22 mouse cellular contexts compared by ENCODE assay signal in the genomic region with DNA sequence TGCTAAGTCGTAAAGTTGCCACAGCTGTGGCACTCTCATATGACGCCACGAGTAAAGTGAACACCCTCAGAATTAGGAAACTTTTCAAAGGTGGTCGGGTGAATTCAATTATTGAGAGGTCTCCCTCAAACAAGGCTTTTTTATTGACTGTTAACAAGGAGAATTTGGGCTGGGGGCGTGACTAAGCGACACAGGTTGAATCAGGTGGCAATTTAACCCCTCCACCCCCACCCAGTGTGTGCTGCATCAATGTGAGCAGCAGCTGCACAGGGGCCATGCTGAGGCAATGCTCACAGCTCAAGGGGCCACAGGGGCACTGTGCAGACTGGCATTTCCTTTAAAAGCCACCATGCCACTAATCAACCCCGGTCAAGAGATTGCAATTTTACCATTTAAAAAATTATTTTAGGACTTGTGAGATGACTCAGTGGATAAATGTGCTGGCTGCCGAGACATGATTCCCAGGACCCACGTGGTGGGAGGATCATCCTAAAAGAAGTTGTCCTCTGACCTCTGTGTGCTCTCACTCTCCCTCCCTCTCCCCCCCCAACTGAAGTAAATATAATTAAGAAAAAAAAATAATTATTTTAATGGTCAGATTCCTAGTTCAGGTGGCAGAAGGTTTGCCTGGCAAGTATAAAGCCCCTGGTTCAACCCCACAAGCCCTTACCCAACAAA.
DNase-seq lines count a peak whose midpoint lies in the region; ATAC-seq and TF ChIP-seq lines count a peak whose summit lies in the region.
"Had no signal": no experiment of that assay in that cellular context is flagged by ENCODE, and none has a peak within 500 bp of the region (broad histone marks: within the 10 kb centered on the region; RNA-seq: fewer than 3 reads in every experiment).

No protein-coding gene starts in this region.

- H3K79me2 ChIP-seq in C2C12 (ENCODE audit: control insufficient read depth, insufficient read depth): no peaks in the 10 kb centered on the region

- no peak overlapping the region for H3K27ac ChIP-seq in kidney, postnatal 0 days
- peak overlapping the region; percentile 92 for H3K27ac ChIP-seq in ES-Bruce4 (ENCODE audit: insufficient read depth, low read length)
- H3K27ac ChIP-seq in limb, embryonic 11.5 days (replicated peaks; ENCODE audit: low read depth, low read length): no peak overlapping the region
- H3K27ac ChIP-seq: forebrain, embryonic 12.5 days had no signal

- no peak overlapping the region for H3K9ac ChIP-seq in kidney, postnatal 0 days (ENCODE audit: low read depth, low read length)
- no peak overlapping the region for H3K9ac ChIP-seq in ES-Bruce4 (ENCODE audit: low read depth, poor library complexity, severe bottlenecking)
- no peak overlapping the region for H3K9ac ChIP-seq in limb, embryonic 11.5 days (ENCODE audit: low read length)
- H3K9ac ChIP-seq: forebrain, embryonic 12.5 days had no signal

- H3K9me3 ChIP-seq in kidney, postnatal 0 days (replicated peaks; ENCODE audit: low read length): no peaks in the 10 kb centered on the region
- no peaks in the 10 kb centered on the region for H3K9me3 ChIP-seq in ES-Bruce4 (replicated peaks; ENCODE audit: control insufficient read depth, insufficient read depth, low read length, poor library complexity, severe bottlenecking)
- H3K9me3 ChIP-seq in limb, embryonic 11.5 days (ENCODE audit: control insufficient read depth, low read length): no peaks in the 10 kb centered on the region
- H3K9me3 ChIP-seq: forebrain, embryonic 12.5 days had no signal

- no peak overlapping the region for H3K4me2 ChIP-seq in kidney, postnatal 0 days (ENCODE audit: low read length)
- no peak overlapping the region for H3K4me2 ChIP-seq in limb, embryonic 11.5 days (ENCODE audit: low read depth, severe bottlenecking)
- H3K4me2 ChIP-seq: forebrain, embryonic 12.5 days; liver, embryonic 11.5 days had no signal

- H3ac ChIP-seq in C2C12 (ENCODE audit: control insufficient read depth, insufficient read length, low read depth): no peak overlapping the region

- no peak for TF ChIP-seq POLR2A in ES-Bruce4 (IDR thresholded peaks at IDR 0.05; ENCODE audit: insufficient read depth, low read length)

- 0 out of 2 replicates have a peak, but pooled peaks cover 7% of the 10 kb centered on the region for H3K4me1 ChIP-seq in kidney, postnatal 0 days (replicated peaks; ENCODE audit: insufficient read depth, low read length)
- H3K4me1 ChIP-seq in ES-Bruce4 (ENCODE audit: control insufficient read depth, insufficient read depth, low read length): peaks cover 1% of the 10 kb centered on the region
- peaks cover 11% of the 10 kb centered on the region; the same call in 1 of the 2 replicates for H3K4me1 ChIP-seq in limb, embryonic 11.5 days (ENCODE audit: control insufficient read depth, insufficient read depth, low read length)

- TF ChIP-seq EP300 in ES-Bruce4 (IDR thresholded peaks at IDR 0.05; ENCODE audit: insufficient read depth, low read depth, low read length): peak; percentile 54; the same call in 1 of the 2 replicates

- ATAC-seq in kidney, postnatal 0 days (replicated peaks; ENCODE audit: low FRiP score, low read depth): peak; percentile 36; the same call in 1 of the 2 replicates
- peak; percentile 70 for ATAC-seq in limb, embryonic 11.5 days (ENCODE audit: insufficient number of reproducible peaks, low FRiP score, low TSS enrichment, low read depth)
- ATAC-seq: activated CD4-positive, CD25-positive, alpha-beta regulatory T cell, adult 4 months; hindbrain, embryonic 16.5 days; midbrain, embryonic 16.5 days had no signal

- no peak for DNase-seq in kidney, postnatal 0 days (ENCODE audit: low spot score)
- DNase-seq in kidney, postnatal 10 days: no peak
- DNase-seq in limb, embryonic 11.5 days (ENCODE audit: low spot score): peak; percentile 63
- DNase-seq in frontal cortex, postnatal 25 days (ENCODE audit: low spot score in 2 of 2): no peak
- DNase-seq in urinary bladder, postnatal 14 days (ENCODE audit: low spot score): no peak
- DNase-seq: adrenal gland, postnatal 14 days; cerebellum, adult 11 months; cerebellum, postnatal 25 days; gastrocnemius, postnatal 25 days; kidney, adult 11 months; kidney, postnatal 36 days; right cerebral cortex, postnatal 25 days; thymus, adult 2 months had no signal

- H3K27me3 ChIP-seq in kidney, postnatal 0 days (ENCODE audit: insufficient read depth, low read length): no peaks in the 10 kb centered on the region
- H3K27me3 ChIP-seq in C2C12 (ENCODE audit: control insufficient read depth, insufficient read depth, insufficient read length) (no peaks in the 10 kb centered on the region), ES-Bruce4 (ENCODE audit: control insufficient read depth, insufficient read depth, low read length, poor library complexity, severe bottlenecking) (no peaks in the 10 kb centered on the region)
- no peaks in the 10 kb centered on the region for H3K27me3 ChIP-seq in limb, embryonic 11.5 days (ENCODE audit: control insufficient read depth, insufficient read depth, low read length)
- H3K27me3 ChIP-seq: forebrain, embryonic 12.5 days; Patski had no signal

- no peaks in the 10 kb centered on the region for H3K79me3 ChIP-seq in C2C12 (ENCODE audit: low read depth)

- TF ChIP-seq CTCF in kidney, postnatal 0 days (IDR thresholded peaks at IDR 0.05; ENCODE audit: low read depth): no peak
- TF ChIP-seq CTCF in C2C12 (IDR thresholded peaks at IDR 0.05; ENCODE audit: control insufficient read depth, insufficient read depth, insufficient read length) (no peak), ES-Bruce4 (IDR thresholded peaks at IDR 0.05; ENCODE audit: low read depth, low read length) (no peak)

- H3K36me3 ChIP-seq in kidney, postnatal 0 days (ENCODE audit: insufficient read depth, low read length): no peaks in the 10 kb centered on the region
- no peaks in the 10 kb centered on the region for H3K36me3 ChIP-seq in C2C12 (ENCODE audit: control insufficient read depth, insufficient read depth)
- H3K36me3 ChIP-seq in ES-Bruce4 (ENCODE audit: control insufficient read depth, insufficient read depth, low read length, poor library complexity, severe bottlenecking): no peaks in the 10 kb centered on the region
- H3K36me3 ChIP-seq in limb, embryonic 11.5 days (ENCODE audit: control insufficient read depth, insufficient read depth, low read length): no peaks in the 10 kb centered on the region
- H3K36me3 ChIP-seq: forebrain, embryonic 12.5 days had no signal

- no peak overlapping the region for H3K4me3 ChIP-seq in kidney, postnatal 0 days (replicated peaks; ENCODE audit: low read depth, low read length)
- no peak overlapping the region for H3K4me3 ChIP-seq in C2C12 (ENCODE audit: insufficient read depth, poor library complexity, severe bottlenecking)
- H3K4me3 ChIP-seq in ES-Bruce4 (ENCODE audit: low read depth, low read length): no peak overlapping the region
- H3K4me3 ChIP-seq in limb, embryonic 11.5 days (ENCODE audit: low read depth, low read length): no peak overlapping the region
- H3K4me3 ChIP-seq: forebrain, embryonic 12.5 days; megakaryocyte, embryonic 14.5 days had no signal

- WGBS in kidney, postnatal 0 days: 40% methylated on average over 9 of the region's 9 CpGs
- 19% methylated on average over 9 of the region's 9 CpGs for WGBS in limb, embryonic 11.5 days

TF ChIP-seq in C2C12, 6 proteins besides CTCF, POLR2A, EP300 and RAD21:
- TF ChIP-seq MYOG (IDR thresholded peaks at IDR 0.05; ENCODE audit: control insufficient read depth, extremely low read depth, insufficient read length) (no peak), MAX (IDR thresholded peaks at IDR 0.05) (no peak), MYOD1 (IDR thresholded peaks at IDR 0.05; ENCODE audit: control insufficient read depth, insufficient read length, low read depth) (peak; percentile 63), USF1 (IDR thresholded peaks at IDR 0.05; ENCODE audit: low read depth) (peak; percentile 66), CEBPB (IDR thresholded peaks at IDR 0.05; ENCODE audit: low read depth) (no peak), FOSL1 (IDR thresholded peaks at IDR 0.05; ENCODE audit: insufficient read depth, low read length, poor library complexity, severe bottlenecking) (no peak)
TF ChIP-seq in C2C12: peak in this region for 2.
